Mouse (Mus musculus) adrenal gland, adult 8-10 months (tissue): ENCODE results near the gene Cenpa. TPM values are rescaled to one million over a fixed set of nuclear protein-coding genes. Genes with fewer than 3 reads are reported as not detected.

Source experiments
- DNase-seq: peaks from one replicate; pipeline ENCODE4 v3.0.0; 2022
- total RNA-seq, 4 experiments: library from RNA; stranded (reverse); gene quantifications; 2 replicates each; pipeline ENCODE4 v1.2.4; 2022

The Cenpa gene
- 10 to 100 TPM in 2 of 4 experiments, 1 to 10 TPM in 2; 4.3 to 11.4 (median 8.5) TPM for total RNA-seq

DNA sequence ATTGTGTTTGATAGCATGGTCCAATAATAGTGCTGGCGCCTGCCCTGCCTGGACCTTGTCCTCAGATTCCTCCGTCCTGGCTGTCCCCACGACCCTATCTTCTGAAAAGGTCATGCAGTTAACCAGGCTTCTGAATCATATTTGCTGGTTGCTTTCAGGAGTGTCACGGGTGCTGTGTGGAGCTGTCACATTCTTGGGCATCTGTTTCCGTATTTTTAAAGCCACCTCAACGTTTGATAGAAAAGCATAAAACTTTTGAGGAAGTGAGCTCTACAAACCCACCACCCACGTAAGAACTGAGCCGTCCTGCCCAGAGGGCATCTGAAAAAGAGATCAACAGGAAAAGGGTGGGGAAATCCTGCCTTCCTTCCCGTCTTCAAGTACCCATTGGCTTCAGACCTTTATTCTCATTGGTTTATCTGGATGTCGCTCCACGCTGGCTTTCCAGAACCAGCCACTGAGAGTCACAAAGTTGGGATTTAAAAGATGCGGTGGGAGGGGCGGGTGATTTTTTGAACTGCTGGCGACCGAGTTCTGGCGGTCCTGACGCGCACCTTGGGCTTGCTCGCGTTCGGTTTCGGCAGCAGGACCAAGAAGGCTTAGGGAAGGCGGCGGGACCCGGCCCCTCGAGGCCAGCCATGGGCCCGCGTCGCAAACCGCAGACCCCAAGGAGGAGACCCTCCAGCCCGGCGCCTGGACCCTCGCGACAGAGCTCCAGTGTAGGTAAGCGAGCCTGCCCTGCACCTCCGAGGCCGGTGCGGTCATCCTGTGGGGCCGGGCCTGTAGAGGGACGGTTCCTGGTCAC lies at the start of gene Cenpa:
TSS of gene Cenpa (plus strand) at position 387 of the 805 bp plus-strand sequence.
- peak; percentile 93 for DNase-seq

DNA sequence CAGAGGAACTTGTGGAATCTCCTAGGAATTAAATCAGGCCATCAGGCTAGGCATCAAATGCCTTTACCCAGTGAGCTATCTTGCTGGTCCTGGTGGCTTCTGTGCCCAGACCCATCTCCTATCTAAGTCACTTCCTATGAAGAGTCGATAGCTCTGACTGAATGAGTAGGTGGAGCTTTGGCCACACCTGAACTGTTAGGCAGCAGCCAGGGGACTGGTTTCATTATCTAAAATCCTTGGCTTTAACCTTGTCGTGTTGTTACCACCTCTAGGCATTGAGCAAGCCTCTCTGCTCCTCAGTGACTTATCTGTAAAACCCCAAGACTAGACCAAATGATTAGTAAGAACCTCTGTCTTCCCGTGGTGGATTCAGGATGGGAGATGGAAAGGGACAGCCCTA lies 49.2 kb upstream of the Cenpa start:
- DNase-seq: no peak

DNA sequence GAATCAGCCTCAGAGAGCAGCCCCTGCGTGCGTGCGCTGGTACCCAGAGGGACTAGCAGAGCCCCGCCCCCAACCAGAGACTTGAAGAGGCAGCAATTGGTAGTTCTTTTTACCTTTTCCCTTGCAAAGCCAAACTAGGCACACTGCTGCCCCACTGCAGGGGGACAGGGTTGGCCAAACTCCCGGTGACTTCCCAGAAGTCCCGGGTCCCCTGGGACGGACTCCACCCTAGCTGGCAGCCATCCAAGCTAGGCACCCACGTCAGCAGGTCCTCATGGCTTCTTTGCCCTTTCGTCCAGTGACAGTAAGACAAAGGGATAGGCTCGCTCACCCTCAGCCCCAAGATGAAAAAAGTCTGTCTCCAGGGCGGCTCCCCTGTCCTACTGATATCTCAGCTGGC lies 48.7 kb upstream of the Cenpa start:
- peak; percentile 86 for DNase-seq

DNA sequence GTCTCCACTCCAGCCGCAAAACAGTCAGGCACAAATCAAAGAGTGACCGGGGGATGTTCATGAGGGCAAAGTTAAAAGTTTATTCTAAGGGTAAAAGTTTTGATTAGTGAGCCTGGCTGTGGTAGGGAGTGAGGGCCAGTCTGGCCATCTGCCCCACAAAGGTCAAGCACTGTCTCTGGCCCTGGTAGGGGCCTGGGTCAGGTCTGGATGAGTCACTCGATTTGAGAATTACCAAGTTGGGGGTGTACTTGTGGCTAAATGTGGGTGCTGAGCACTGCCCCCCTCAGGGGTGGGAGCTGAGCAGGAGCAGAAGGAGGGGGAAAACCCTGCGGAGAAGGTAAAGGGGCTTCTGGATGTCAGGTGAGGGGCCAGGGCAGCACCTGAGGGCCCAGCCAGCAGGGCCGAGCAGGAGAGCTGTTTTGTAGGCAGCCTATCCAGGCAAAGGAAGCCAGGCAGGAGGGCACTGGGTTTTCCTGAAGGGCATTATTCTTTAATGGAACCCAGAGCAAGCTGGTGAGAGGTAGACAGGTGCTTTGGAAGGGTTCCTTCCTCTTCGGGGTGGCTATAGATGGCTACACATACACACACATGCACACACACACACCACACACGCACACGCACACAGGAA lies 48.1 kb upstream of the Cenpa start:
- no peak for DNase-seq

DNA sequence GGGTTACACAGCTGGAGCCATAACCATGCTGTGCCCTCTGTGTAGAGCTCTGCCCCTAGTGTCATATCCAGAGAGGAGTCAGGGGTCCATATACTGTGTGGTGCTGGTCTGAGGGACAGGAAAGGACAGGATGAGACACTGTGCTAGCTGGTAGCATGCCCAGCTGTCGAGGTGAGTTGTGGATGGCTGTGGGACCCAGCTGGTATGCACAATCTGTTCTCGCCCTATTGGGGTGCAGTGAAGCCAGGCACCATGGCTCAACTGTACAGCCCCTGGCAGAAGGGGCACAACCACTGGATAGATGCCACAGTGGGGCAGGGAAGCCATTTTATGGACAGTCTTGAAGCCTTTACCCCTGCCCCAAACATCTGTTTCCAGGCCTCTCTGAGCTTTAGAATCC lies 47.4 kb upstream of the Cenpa start:
- DNase-seq: no peak

DNA sequence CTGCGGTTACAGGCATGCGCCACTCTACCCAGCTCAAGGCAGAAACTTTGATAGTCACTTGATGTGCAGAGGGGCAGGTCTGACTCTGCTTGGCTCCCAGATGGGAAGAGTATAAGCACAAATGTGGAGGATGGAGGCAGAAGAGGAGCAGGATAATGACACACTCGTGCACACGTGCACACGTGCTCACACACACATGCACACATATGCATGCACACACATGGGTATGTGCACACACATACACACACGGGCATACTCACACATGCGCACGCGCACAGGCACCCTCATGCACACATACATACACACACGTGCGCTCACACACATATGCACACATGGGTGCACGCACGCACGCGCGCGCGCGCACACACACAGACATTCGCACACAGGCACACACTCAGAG lies 46.0 kb upstream of the Cenpa start:
- DNase-seq: no peak

DNA sequence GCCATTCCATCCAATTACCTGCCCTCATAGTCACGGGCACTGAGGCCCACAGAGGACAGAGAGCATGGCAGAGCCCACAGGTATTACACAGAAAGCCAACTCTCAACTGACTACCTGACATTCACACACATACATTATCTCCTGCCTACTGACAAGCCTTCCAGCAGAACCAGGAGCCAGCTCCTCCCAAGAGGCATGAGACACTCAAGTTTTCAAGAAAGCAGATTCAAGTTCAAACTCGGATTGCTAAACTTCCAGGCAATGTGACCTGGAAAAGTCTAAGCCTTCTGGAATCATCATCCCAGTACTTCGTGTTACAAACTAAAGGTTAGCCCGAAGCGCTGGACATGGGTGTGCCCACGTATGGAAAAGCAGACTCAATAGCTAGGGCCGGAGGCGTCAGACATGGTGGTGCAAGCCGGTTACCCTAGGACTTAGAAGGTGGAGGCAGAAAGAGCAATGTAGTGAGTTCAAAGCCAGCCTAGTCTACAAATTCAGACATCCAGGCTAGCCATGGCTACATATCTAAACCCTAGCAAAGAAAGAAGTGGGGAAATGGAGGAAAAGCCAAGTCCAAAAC lies 45.3 kb upstream of the Cenpa start:
- DNase-seq: no peak

DNA sequence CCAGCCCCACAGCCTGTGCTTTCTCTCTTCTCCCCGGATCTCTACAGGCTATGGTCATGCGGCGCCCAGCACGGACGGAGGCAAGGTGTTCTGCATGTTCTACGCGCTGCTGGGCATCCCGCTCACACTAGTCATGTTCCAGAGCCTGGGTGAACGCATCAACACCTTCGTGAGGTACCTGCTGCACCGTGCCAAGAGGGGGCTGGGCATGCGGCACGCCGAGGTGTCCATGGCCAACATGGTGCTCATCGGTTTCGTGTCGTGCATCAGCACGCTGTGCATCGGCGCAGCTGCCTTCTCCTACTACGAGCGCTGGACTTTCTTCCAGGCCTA lies 44.8 kb upstream of the Cenpa start:
- DNase-seq: no peak

DNA sequence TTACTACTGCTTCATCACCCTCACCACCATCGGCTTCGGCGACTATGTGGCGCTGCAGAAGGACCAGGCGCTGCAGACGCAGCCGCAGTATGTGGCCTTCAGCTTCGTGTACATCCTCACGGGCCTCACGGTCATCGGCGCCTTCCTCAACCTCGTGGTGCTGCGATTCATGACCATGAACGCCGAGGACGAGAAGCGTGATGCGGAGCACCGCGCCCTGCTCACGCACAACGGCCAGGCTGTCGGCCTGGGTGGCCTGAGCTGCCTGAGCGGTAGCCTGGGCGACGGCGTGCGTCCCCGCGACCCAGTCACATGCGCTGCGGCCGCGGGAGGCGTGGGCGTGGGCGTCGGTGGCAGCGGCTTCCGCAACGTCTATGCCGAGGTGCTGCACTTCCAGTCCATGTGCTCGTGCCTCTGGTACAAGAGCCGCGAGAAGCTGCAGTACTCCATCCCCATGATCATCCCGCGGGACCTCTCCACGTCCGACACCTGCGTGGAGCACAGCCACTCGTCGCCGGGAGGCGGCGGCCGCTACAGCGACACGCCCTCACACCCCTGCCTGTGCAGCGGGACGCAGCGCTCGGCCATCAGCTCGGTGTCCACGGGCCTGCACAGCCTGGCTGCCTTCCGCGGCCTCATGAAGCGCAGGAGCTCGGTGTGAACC lies 44.3 kb upstream of the Cenpa start:
- no peak for DNase-seq

DNA sequence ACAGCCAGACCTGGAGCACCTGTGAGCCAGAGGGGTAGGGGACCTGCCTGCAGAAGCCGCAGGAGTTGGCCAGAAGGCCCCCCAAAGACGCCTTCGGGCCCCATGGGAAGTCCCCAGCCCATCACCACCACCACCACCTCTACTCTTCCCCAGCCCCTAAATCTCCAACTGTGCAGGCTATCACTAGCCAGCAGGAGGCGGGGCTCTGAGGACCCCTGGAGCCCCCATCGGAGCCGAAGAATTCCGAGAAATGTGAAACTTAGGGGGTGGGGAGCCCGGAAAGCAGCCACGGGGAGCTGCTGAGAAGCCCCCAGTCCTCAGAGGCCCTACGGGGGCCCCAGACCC lies 43.8 kb upstream of the Cenpa start:
- DNase-seq: peak; percentile 40

DNA sequence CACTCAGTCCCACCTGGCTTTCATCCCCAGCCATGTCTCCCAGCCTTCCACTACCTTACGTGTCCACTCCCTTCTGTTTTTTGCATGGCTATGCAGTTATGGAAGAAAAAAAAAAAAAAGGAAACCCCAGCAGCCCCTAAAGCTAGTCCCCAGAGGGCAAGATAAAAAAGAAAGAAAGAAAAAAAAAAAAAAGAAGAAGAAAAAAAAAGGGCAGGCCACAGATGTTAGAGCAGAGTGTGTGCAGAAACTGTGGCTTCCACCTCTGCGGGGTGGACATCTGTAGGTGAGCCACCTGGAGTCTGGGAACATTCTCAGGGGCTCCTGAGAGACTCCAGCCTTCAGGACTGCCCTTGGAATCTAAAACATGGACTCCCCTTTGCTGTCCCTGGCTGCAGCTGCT lies 43.2 kb upstream of the Cenpa start:
- no peak for DNase-seq

DNA sequence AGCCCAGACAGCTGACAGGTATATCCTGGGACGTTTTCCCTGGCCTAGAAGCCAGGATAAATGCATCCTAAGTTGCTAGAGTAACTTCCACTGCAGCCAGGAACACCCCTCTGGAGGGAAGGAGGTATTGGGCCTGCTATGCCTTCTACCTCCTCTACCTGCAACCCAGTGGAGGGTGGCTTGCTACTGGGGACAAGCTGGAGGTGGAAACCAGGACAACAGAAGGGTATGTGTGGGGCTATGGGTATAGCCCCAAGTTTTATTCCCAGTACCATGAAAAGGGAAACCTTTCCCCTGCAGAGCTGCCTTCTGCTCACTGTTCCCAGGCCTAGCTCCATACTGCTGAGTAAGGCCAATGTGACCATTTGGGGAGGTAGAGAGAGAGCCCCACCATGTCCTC lies 42.3 kb upstream of the Cenpa start:
- no peak for DNase-seq

DNA sequence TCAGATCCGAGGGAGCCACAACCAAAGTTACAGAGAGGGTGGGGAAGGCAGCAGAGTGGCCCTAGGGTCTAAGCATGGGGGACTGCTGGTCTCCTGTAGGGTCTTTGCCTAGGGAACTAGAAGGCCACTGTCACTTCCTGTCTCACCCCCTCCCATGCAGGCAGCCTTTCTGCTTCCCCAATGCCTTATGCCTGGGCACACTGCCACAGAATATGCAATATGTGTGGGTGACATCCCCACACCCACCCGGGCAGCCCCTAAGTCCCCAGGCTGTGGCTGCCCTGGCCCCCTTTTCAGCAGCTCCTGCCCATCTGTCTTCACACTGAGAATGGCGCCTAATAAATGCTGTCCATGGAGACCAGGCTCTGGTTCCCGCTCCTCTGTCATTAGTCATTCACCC lies 41.7 kb upstream of the Cenpa start:
- DNase-seq: peak; percentile 47

DNA sequence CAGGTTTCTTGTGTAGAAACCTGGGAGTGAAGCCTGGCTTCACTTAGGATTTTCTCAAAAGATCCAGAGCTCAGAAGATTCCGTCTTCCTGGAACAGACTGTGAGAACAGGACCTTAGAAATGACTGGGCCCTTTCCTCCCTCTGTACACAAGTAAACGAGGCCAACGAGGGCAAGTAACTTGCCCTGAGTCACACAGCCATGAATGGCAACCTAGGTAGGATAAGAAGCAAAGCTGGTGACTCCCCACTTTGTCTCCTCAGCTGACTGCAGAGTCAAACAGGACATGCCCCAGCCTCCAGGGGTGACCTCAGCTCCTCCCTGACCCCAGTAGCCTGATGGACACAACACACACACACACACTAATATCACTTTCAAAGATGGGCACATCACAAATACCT lies 41.2 kb upstream of the Cenpa start:
- DNase-seq: no peak

DNA sequence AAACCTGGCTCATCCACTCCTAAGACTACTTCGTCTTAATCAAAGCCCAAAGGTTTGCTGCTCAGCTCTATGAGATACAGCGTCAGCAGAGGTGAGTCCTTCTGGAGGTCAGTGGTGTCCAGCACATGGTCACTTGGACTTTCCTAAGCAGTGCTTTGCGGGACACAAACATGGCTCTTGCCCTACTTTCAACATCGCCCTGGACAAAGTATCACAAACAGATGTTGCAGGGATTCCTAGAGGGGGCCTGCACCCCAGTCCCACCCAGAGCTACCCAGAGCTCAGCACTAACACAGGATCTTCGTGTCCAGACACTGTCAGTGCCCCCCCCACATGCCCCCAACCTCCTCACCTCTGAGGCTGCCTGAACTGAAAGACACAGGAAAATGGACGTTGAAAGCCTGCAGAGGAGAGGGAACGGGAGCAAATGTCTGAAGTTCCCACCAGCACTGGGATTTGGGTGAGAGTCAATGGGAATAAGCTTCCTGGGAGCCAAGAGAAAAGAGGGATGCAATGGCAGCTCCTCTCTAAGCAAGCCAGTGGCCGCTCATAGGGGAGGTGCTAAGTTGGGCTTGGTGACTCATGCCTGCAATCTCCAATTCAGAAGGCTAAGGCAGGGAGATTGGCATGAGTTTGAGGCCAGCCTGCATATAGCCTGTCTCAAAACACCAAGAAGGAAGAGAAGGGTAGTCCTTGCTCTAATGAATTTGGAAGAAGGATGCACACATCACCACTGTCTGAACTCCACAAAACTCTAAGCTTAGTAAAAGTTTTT lies 40.1 kb upstream of the Cenpa start:
- peak; percentile 63 for DNase-seq

DNA sequence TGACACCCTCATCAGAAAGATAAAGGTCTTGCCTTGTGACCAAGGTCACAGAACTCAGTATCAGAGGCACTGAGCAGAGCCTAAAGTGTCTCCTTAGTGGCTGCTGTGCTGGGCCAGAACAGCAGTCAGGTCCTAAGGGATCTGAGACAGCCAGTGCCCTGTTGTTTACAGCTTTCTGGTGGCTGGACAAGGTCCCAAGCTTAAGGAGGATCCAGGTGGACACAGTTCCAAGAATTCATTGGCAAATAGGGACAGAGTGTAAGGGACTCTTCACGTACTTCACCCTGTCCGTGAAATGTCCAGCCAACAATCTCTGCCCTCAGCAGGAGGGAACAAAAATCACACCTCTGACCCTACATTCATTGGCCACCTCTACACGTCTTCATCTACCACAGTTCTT lies 38.1 kb upstream of the Cenpa start:
- no peak for DNase-seq

DNA sequence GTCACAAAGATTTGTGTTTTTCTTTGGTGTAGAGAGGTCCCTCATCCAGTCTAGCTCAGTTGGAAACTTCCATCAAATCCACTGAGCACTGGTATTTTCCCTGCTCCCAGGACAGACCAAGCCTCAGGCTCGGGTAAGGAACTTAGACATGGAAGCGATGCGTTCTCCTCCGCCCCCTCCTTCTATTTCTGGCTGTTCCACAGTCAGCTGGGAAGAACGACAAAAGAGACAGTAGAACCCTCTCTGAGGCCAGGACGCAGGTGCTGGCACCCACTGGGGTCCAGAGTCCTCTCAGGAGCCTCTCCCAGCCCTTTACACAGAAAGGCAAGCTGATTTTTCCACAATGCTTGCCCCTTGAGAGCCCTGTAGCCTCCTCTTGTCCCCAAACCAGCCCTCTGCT lies 36.2 kb upstream of the Cenpa start:
- DNase-seq: no peak

DNA sequence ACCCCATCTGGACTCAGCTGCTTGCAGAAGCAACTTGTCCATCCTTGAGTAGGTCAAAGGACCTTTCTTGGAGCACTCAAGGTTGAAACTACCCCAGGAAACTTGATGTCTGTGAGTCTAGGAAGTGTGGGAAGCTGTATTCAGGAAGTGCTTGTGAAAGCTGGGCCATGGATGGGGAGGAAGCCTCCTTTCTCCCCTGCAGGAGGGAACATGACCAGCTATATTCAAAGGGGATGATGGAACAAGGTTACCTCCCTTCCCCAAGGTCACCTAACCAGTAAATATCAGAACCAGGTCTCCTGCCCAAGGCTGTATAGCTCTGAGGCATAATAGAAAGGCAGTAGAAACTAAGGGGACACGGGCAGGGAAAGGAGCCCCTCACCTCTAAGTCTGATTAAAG lies 34.4 kb upstream of the Cenpa start:
- DNase-seq: no peak

DNA sequence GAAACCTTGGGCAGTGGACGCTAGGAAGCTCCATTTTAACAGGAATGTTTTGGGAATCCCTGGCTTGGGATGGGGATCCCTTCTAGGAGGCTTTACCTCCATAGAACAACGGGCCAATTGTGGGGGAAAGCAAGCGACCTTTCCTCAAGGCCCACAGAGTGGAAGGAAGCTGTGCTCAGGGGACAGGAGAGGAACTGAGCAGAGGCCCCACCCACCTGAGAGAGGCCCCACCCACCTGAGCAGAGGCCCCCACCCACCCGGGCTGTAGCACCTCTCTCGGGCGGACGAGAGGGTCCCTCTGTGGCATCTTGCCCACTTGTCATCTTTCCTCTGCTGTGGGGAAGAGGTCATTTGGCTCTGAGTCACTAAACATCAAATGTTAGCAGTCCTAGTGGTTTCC lies 29.6 kb upstream of the Cenpa start:
- no peak for DNase-seq

DNA sequence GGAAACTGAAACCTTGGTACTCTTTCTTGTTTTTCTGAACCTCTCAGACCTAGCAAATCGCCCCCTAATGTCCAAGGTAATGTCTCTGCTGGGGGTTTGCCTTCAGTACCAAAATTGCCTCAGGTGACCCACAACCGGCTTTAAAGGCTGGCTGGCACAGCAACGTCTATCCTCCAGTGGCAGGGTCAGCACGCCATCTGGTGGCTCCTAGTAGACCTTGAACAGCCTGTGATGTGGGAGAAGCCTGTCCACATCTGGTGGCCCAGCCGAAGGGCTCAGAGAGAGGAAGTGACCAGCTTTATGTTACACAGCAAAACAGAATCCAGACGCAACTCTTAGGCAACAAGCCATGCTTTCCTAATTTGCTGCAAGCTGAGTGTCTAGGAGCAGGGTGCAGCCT lies 28.5 kb upstream of the Cenpa start:
- DNase-seq: peak; percentile 80

DNA sequence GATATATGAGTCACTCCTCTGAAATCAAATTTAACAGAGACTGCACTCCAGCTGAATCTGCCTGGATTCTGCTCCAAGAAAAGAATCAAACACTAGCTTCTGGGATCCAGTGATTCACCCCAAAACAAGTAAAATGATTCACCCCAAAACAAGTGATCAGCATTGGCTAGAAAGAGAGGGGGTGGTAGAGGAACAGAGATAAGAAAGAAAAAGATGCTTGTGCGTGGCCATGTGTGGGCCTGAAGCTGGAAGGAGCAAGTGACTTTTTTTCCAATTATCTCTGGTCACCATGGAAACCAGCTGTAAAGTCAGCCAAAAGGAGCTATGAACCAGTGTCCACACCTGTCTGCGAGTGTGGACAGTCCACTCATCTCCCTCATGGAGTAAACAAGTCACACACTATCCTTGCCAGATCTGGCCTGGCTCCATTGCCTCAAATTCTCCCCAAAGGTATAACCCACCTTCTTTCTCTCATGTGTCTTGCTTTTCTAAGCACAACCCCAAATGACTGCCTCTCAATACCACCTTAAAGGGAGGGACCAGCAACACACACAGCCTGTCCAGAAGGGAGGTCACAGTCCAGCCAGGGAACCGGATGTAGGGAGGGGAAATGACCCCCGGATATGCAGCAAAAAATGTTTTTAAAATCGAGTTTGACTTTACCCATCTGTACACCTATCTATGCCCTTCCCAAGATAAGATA lies 22.9 kb upstream of the Cenpa start:
- DNase-seq: no peak

DNA sequence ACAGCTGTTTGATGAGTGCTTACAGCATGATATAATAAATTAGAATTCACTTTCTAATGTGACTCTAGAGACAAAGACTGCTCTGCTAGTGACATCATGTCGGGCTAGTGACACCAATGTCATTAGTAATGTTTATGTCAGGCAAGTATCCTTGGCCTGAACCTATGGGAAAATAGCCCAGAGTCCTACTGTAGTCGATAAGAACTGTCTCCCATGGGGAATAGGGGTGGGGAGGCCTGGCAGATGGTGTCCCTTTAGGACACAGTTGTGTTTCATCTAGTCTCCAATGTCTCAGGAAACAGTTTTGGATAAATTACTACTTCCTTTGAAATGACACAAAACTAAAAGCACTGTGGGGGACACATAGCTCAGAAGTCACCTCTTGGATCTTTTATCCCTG lies 20.5 kb upstream of the Cenpa start:
- DNase-seq: no peak
